Mouse (Mus musculus) liver (tissue): ENCODE data around the gene Haus7.
A peak's percentile ranks its signal among the peaks of the same experiment; 100 is the strongest.

Experiments used
- DNase-seq: peaks from one replicate; pipeline ENCODE4 v3.0.0-alpha.2; 2020; ENCODE audit warnings: mixed read lengths

Gene Haus7

GRCm38 (mm10) chrX:73458877-73459392 is at the start of gene Haus7:
Haus7 (minus strand) TSS chrX:73459044.
- DNase-seq: peak; percentile 93

DNA sequence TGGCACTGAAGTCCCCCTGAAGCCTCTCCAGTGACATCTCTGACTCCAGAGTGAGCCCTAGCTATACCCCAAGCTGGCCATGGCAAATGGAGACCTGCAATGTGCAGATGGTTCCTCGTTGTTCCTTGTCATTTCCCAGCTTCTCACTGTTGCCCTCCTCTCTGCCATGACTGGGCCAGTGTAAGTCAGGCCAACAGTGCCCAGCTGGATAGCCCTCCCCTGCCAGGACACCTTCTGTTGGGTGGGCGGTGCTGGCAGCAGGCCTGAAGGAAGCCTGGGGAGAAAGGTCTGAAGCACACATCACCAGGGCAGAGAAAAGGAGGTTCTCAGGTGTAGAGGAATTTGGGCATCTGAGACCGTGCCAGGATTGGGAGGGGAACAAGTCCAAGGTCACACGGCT is 47.7 kb upstream of the Haus7 start:
- no peak for DNase-seq

DNA sequence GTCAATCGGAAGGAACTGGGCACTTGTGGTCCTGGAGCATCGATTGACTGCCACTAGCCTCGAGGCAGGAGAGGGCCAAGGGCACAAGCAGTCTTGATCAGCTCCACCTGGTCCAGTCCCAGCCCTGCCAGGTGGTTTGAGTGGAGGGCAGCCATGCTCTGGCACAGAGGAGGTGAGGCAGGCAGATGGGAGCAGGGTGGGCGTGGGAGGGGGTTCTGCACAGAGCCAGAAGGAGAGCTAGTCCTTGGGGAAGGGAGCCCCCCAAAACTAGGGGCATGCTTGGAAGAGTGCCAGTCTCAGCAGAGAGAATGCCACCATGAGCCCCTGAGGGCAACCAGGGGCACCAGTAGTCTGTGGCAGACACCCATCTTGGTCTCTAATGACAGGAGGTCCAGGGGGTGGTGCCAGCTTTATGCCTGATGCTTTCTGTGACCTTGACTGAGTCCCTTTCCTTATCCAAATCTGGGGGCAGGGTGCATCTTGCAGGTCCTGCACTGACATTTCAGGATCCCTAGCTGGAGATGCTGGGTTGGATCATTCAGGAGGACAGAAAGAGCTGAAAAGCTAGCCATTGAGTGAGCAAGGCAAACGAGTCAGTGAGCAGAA is 46.4 kb upstream of the Haus7 start:
- no peak for DNase-seq

- no peak for DNase-seq
These were observed 37.9 kb upstream of the Haus7 start for GRCm38 (mm10) chrX:73496746-73497145.

GRCm38 (mm10) chrX:73493567-73493966 is 34.7 kb upstream of the Haus7 start:
- DNase-seq: peak; percentile 49

GRCm38 (mm10) chrX:73490804-73491203 is 32.0 kb upstream of the Haus7 start:
- no peak for DNase-seq

DNA sequence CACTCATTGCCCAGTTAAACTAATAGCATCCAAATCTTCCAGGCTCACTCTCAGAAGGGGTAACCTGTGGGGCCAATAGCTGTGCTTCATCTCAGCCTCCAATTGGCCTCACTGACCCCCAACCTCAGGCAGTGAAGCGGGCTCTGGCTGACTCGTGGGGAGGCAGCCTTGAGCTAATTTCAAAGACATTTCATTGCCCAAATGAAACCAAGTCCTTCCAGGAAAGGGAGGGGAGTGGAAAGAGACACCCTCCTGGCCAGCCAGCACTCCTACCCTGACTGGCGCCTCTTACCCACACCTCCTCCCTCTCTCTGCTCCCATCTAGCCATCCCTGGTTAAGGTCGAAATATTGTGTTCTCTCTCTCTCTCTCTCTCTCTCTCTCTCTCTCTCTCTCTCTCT is 31.3 kb upstream of the Haus7 start:
- no peak for DNase-seq

DNA sequence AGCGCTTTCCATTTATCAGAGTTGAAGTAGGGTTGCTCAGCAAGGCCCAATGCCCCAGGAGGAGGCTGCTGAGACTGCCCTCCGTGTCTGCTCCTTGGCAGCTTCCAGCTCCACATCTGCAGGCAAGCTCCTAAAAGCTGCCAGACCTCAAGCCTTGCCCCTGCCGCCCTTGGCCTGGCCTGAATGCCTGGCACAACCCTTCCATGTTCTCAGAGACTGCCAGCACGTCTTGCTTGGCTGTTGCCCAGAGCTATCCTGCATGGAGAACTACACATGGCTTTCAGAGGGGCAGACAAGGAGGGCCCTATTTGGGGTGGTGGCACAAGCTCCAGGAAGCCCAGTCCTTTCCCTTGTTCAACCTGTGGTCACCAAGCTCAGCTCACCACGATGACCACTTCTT is 28.1 kb upstream of the Haus7 start:
- DNase-seq: no peak

DNA sequence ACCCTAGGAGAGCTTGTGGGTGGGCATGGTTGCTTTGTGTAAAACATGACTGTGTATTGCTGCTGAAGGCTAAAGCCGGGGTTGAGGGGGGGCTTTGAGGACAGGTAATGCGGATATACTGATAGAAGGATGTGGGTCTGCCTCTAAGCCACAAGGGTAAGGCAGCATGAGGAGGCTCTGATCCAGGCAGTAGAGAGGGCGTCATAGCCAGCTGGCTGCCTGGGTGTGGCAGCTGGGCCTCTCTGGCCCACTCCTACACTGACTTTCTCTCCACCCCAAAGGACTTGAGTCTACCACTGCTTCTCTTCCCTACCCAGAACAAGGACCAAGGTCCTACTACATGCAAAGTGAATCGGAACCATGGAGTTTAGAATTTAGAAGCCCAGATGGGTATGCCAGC is 26.0 kb upstream of the Haus7 start:
- no peak for DNase-seq

DNA sequence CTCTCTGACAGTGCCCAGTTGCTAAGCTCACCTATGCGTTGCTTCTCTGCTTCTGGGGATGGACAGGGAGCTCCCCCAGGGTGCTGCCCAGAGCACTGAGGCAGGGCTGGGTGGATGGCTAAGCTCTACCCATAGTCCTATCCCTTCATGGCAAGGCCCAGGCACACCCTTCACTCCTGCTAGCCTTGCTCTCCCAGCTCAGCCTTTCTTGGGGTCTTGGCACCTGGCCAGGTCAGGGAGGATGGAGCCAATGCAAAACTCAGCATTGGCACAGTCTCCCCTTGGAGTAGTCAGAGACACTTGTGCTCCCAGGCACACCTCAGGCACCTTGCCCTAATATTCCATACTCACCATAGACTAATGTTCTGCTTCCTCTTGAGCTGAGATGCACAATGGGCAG is 25.2 kb upstream of the Haus7 start:
- no peak for DNase-seq

DNA sequence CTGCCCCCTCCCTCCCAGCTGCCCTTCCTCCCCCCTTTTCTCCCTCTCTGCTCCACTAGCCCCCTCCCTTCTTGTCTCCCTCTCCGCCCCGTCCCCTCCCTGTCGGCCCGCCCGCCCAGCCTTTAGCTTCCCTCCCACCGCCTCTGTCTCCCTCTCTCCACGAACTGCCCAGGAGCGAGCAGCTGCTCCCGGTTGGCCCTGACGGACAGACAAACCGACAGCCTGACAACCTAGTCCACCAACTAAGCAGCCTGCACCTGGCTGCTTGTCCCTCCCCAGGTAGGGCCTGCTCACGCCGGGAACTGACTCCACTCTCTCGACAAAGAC is 24.6 kb upstream of the Haus7 start, which contains the start of gene Bgn:
Bgn (plus strand) TSS at position 119 of the 327 bp plus-strand sequence.
- DNase-seq: peak; percentile 33

- no peak for DNase-seq
These were observed 24.0 kb upstream of the Haus7 start for GRCm38 (mm10) chrX:73482643-73483483.

- no peak for DNase-seq
These were observed 21.5 kb upstream of the Haus7 start for GRCm38 (mm10) chrX:73480334-73480733.

GRCm38 (mm10) chrX:73479656-73480055 is 20.8 kb upstream of the Haus7 start:
- no peak for DNase-seq

DNA sequence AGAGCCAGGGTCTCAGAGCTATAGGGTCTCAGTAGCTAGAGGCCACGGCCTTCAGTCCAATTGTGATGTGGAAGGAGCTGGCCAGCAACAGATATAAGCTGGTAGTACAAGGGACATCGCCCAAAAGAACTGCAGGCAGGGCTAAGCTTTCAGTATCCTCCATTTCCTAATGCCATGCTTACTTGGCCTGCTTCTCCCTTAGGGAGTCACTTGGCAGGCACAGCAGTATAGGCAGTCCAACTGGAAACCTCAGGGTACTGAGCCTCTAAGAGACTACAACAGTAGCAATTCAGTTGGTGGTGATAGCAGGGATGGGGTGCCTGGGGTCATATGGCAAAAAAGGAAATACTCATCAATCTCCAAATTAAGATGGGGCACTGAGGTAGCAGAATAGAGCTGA is 18.7 kb upstream of the Haus7 start:
- no peak for DNase-seq

DNA sequence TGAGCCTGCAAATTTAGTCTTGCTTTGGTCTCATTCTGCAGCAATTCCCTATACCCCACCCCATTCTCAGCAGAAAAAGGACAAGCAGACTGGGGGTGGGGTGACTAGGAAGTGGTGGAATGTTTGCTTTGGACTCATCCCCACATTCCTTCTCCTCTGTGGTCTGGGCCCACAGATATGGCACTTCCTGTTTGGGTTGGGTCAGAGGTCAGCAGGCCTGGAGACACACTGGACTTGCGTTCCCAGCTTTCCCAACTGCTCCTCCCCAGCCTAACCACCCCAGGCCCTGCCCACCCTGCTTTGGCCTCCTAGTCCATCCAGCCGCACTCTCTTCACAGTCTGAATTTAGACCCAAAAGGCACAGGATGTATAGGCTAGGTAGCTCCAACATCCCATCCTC is 17.8 kb upstream of the Haus7 start:
- DNase-seq: peak; percentile 46

- DNase-seq: no peak
These were observed 16.9 kb upstream of the Haus7 start for GRCm38 (mm10) chrX:73475658-73476256.

DNA sequence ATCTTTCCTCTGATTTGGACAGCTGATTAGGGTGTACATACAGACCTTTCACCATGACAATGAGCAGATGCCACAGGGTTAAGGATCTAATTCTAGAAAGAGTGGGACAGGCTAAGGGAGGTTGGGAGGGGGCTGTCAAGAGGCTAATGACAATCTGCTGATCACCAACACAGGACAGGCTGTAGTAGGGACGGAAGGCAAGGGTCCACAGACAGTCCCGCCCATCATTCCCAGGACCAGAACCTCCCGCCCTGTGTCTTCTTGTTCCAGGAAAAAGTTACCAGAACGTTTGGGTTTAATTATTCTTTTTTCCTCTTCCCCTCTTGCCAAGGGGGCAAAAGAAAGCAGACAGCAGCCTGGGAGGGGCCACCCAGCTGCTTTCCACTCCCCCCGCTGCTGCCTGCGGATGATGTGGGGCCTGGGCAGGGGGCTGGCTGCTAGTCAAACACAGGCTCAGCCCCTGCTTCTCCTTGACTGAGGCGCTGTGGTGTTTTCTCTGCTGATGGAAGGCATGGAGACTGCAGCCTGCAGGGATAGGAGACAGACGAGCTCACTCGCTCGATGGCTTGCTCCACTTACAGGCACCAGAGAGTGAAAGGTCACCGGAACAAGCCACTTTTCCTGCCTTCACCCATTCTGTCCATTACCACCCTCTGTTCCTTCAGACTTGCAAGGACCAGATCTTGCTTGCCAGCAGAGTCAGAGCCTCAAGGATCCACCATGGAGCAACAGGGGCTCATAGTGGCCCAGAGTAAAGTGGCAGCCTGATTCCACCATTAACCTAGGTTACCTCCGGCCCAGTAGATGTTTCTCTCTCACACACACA is 15.7 kb upstream of the Haus7 start:
- DNase-seq: peak; percentile 18

DNA sequence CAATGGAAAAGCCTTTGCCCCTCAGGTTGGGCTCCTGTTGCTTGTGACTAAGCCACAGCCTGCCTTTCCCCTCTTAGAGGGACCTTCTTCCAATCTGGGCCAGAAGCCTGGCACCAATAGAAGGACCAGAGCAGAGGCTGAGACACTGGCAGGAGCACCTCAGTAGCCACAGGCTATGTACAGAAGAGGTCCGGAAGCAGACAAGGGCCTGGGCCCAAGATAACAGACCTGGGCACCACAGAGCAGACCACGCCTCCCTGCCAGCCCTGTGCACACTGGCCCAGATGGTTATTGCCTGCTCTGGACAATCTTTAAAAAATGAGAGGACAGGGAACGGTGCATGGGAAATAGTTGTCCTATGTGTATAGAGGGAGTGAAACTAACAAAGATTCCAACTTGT is 12.9 kb upstream of the Haus7 start:
- no peak for DNase-seq

DNA sequence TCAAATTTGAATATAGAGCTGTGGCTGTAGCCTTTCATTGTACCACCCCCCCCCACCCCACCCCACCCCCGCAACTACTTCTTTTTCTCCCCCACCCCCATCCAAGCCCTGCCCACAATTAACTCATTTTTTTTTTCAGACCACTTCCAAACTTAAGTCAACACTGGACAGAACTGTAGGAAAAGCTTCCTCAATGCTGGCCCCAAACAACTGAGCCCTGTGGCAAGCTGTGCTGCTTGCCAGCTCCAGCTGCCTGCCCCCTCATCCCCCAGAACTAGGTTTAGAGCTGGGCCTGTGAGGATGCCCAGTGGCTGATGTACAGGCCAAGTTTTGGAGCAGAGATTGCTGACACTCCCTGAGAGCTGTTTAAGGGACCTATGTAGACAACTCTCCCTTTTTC is 9.9 kb upstream of the Haus7 start:
- no peak for DNase-seq

DNA sequence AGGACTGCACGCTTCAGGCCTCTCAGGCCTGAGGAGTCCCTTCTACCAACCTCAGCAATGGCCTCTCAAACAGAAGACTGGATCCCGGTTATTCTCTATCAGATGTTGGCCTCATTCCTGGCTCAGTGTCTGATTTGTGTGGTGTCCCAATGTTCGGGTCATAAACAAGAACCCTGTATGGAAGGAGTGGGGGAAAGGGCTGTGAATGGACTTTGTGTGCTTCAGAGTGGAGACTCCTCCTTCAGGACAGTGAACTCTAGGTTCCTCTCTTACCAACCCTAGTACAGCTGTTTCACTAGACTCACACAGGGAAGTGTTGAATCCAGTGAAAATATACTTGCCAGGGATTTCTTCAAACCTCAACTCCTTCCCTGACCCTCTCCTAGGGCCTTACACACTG is 9.5 kb upstream of the Haus7 start:
- DNase-seq: no peak

DNA sequence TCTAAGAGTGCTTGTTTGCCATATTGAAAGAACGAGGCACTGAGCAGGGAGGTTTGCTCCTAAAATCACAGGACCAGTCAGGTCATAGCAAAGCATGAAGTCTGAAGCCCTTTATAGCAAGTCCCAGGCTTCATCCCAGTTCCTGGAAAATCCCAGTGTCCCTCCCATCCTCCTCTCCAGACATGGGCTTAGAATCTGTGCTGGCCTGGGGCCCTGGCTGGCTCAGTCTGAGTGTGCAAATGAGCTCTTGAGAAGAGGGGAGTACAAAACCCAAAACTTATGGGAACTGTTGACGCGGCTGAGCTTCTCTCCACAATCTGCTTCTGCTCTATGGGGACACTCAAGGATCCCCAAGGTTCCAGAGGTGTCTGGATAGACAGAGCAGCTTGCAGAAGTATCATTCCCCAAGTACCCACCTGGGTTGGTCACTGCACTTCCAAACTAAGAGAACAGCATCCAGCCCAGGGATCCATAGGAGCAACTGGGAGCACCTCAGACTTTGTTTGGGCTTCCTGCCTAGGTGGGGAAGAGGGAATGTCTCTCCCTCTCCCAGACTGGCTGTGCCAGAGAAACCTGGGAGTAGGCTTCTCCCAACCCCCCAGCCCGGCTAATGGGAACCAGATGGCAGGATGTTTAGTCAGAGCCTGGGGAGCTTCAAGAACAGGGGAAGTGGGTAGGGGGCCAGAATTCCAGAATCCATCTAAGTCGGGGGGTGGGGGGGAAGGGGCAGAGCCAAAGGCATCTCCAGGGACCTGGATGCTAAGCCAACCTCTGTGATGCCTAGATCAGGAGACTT is 8.8 kb upstream of the Haus7 start:
- peak; percentile 22 for DNase-seq
